Mouse (Mus musculus): ENCODE results near the gene Gm11077. TPM values are rescaled to one million over a fixed set of nuclear protein-coding genes. Genes with fewer than 3 reads are reported as not detected.

Gene Gm11077
- polyA plus RNA-seq, 1 experiment from 2014 or later = not detected

DNA sequence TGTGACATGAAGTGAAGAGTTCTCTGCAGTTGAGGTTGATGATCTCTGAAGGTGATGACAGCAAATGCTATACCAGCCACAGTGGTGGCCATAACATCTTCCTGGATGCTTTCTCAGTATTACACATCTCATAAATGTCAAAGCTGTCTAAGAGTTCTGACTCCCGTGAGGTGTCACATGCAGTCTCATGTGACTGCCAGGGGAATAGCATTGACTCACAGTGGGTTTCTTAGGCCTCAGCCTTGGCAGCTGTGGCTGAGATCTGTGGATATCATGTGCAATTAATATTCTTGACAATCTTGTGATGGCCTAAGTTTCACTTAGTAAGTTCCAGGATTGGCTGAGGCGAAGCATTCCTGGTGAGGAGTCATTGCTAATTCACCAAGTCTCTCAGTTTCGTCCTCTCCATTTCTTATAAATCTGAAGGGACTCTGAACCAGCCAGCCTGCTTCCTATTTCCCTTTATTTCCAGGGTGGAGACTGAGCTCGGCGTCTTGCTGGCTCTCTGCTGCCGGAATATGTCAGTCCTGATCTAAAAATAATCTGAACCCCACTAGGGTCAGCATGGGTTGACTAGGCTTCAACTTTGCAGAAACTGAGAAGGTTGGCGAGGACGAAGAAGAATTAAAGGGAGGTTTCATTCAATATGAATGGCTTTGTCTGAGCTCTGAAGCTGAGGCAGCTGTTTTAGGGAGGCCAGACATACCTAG, 21.4 kb downstream of the Gm11077 start:
- Histone ChIP-seq H3K36me3 (no peaks in the 10 kb centered on the region), H3K27me3 (no peaks in the 10 kb centered on the region), H3K4me2 (replicated peaks) (no peak overlapping the region), H3K4me3 (no peak overlapping the region), H3K9ac (no peak overlapping the region), H3K27ac (no peak overlapping the region), H3K9me3 (replicated peaks) (no peaks in the 10 kb centered on the region; the same call in 1 of the 2 replicates), H3K4me1 (no peaks in the 10 kb centered on the region)
- no peak for ATAC-seq (ENCODE audit: low FRiP score)
- WGBS = 78% methylated on average over 8 of the region's 8 CpGs

DNA sequence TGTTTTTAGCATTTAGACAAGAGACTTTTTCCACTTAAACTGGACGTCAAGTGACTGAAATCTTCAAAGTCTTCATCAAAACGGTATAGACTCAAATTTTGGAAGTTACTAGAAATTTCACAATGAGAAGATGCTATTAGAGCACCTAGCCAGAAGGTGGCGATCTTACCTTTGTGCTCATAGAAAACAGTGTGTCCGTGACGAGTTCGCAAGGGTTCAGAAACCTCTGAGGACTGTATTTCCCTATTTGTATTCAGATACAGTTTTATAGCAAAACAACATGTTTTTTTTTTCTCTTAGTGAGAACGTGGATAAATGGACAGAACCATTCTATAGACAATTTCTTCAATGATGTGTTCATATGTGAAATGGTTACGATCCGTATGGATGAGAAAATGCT, 37.3 kb downstream of the Gm11077 start:
- 43% methylated on average over 9 of the region's 9 CpGs for WGBS
- H3K27me3 ChIP-seq = no peaks in the 10 kb centered on the region
- H3K4me2 ChIP-seq (replicated peaks) = no peak overlapping the region
- H3K9me3 ChIP-seq (replicated peaks) = no peaks in the 10 kb centered on the region
- peaks cover 11% of the 10 kb centered on the region for H3K4me1 ChIP-seq
- no peak overlapping the region for H3K4me3 ChIP-seq
- H3K9ac ChIP-seq = no peak overlapping the region
- ATAC-seq (ENCODE audit: low FRiP score) = no peak
- no peaks in the 10 kb centered on the region for H3K36me3 ChIP-seq
- H3K27ac ChIP-seq = no peak overlapping the region

DNA sequence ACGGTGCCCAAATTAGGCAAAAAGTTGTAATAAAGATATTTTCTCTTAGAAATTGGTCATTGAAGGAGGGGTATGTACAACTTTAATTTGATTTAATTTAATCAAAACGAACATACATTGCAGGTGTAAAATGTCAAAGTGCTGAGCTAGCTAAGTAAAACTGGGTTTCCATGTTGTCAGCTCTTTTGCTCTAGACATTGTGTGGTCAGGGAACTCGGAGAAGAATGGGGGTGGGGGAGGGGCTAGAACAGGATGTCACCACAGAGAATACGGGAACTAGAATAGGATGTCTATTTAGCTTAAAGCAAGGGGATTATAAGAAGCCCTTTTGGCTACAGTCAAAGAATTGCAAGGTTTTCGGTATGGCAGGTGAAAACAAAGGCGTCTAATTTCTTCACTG, 38.2 kb downstream of the Gm11077 start:
- Histone ChIP-seq H3K27me3 (no peaks in the 10 kb centered on the region), H3K4me2 (replicated peaks) (no peak overlapping the region), H3K4me1 (peaks cover 11% of the 10 kb centered on the region), H3K9me3 (replicated peaks) (no peaks in the 10 kb centered on the region), H3K36me3 (no peaks in the 10 kb centered on the region), H3K27ac (0 out of 2 replicates have a peak overlapping the region, but pooled peaks have one; percentile 60), H3K9ac (no peak overlapping the region), H3K4me3 (no peak overlapping the region)
- no peak for ATAC-seq (ENCODE audit: low FRiP score)
- 69% methylated on average over 6 of the region's 6 CpGs for WGBS

DNA sequence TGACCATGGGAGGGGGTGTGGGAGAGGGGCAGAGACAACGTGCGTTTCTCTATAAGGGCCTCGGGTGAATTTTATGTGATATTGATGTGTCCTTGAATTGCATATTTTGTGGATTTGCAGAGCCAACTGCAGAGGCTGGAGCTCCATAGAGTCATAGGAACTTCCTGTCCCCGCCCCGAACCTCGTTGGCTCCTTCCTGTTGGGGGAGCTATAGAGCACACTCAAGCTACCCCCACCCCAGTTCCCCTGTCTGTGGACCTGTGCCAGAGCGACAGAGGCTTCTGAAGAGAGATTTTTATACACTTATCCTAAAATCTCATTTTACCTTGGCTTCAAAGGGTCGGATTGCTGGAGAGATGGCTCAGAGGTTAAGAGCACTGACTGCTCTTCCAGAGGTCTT, 39.1 kb downstream of the Gm11077 start:
- Histone ChIP-seq H3K36me3 (no peaks in the 10 kb centered on the region), H3K4me3 (no peak overlapping the region), H3K4me1 (peaks cover 11% of the 10 kb centered on the region), H3K9me3 (replicated peaks) (no peaks in the 10 kb centered on the region), H3K27me3 (no peaks in the 10 kb centered on the region), H3K9ac (no peak overlapping the region), H3K4me2 (replicated peaks) (no peak overlapping the region), H3K27ac (peak overlapping the region; percentile 60; the same call in 1 of the 2 replicates)
- ATAC-seq (ENCODE audit: low FRiP score) = no peak
- WGBS = 84% methylated on average over 8 of the region's 8 CpGs

DNA sequence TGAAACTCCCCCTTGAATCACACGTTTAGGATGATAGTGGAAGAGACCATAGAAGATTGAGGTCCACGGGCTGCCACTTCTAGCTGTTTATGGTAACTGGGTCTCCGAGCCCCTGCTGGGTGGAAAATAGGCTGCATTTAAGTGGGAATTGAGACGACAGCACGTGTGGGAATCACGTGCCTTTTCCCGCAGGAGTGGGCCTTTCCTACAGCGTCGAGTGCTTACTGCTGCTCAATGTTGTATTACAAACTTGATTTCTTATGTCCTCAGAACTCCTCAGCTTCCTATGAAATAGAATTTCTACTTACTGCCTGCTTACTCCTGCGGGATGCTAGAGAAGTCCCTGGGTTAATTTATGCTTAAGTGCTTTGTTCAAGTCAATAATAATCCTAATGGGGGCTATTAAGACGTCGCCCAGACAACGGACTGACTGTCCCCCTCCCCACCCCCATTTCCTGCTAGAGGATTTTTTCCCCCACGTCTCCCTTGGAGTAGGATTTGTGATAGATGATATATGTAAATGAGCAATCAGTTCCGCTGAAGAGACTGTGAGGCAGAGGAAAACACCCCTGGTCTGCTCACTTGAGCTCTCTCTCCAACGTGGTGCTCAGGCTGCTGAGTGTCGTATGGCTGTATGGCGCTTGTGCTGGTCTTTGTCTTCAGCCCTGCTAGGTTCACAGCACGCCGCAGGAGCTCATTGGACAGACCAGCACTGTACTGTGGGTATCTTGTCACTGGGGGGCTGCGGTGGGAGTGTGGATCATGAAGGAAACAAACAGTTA, 40.0 kb downstream of the Gm11077 start:
- H3K36me3 ChIP-seq = no peaks in the 10 kb centered on the region
- peak overlapping the region; percentile 7 for H3K4me2 ChIP-seq (replicated peaks)
- 29% methylated on average over 21 of the region's 21 CpGs for WGBS
- H3K27me3 ChIP-seq = no peaks in the 10 kb centered on the region
- no peak overlapping the region for H3K4me3 ChIP-seq
- H3K27ac ChIP-seq = peak overlapping the region; percentile 60
- peak; percentile 95 for ATAC-seq (ENCODE audit: low FRiP score)
- H3K4me1 ChIP-seq = peaks cover 11% of the 10 kb centered on the region
- H3K9ac ChIP-seq = 0 out of 2 replicates have a peak overlapping the region, but pooled peaks have one; percentile 0
- no peaks in the 10 kb centered on the region for H3K9me3 ChIP-seq (replicated peaks)

DNA sequence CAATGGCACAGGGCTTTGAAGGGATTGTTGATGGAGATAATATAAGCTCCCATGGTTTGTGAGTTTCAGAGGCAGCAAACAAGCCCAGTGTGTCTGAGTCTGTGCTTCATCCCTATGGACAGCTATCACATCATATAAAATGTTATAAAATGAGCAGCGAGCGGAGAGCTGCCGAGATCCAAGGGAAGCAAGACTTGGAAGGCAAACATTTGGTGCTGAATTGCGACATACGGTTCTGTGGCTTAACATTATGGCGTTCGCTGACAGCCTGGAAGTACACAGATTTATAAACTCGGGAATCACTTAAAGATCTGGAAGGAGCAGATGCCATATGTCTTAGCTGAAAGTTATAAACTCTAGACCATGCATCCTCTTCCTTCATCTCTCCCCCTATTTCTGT, 47.2 kb downstream of the Gm11077 start:
- no peak overlapping the region for H3K4me3 ChIP-seq
- H3K4me1 ChIP-seq = no peaks in the 10 kb centered on the region
- no peaks in the 10 kb centered on the region for H3K36me3 ChIP-seq
- H3K4me2 ChIP-seq (replicated peaks) = no peak overlapping the region
- ATAC-seq (ENCODE audit: low FRiP score) = no peak
- 93% methylated on average over 8 of the region's 8 CpGs for WGBS
- H3K27ac ChIP-seq = no peak overlapping the region
- no peak overlapping the region for H3K9ac ChIP-seq
- H3K27me3 ChIP-seq = no peaks in the 10 kb centered on the region
- H3K9me3 ChIP-seq (replicated peaks) = no peaks in the 10 kb centered on the region

DNA sequence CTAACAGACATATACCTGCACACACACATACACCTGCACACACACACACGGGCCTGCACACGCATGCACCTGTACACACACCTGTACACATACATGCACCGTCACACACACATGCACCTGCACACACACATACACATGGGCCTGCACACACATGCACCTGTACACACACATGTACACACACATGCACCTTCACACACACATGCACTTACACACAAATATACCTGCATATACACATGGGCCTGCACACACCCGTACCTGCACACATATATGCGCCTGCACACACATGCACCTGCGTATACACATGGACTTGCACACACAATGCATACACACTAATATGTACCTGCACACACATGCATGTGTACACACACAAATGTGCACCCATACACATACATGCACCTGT, 53.4 kb downstream of the Gm11077 start:
- Histone ChIP-seq H3K27me3 (no peaks in the 10 kb centered on the region), H3K27ac (no peak overlapping the region), H3K9me3 (replicated peaks) (no peaks in the 10 kb centered on the region), H3K9ac (no peak overlapping the region), H3K36me3 (no peaks in the 10 kb centered on the region), H3K4me3 (no peak overlapping the region), H3K4me2 (replicated peaks) (no peak overlapping the region), H3K4me1 (no peaks in the 10 kb centered on the region)
- WGBS = 95% methylated on average over 6 of the region's 6 CpGs
- peak; percentile 35; the same call in 1 of the 2 replicates for ATAC-seq (ENCODE audit: low FRiP score)

DNA sequence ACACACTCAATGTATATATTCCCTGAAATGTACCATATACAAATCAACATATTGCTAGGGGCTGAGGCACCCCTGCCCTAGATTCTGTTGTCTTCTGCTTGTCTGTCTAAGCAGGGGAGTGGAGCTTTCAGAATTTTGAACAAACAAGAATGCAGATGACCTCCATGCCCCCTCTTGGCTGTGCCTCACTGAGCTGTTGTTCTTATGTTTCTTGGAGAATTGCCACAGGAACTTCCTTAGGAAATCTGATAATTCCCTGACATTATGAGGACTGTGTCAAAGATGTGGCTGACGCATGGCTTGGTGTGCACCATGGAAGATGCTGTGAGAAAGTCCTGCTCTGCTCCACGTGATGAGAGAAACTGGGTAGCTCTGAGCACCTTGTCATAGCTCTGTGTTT, 57.0 kb downstream of the Gm11077 start:
- WGBS = 65% methylated on average over 2 of the region's 2 CpGs
- no peaks in the 10 kb centered on the region for H3K27me3 ChIP-seq
- H3K9ac ChIP-seq = no peak overlapping the region
- no peaks in the 10 kb centered on the region for H3K36me3 ChIP-seq
- no peak overlapping the region for H3K27ac ChIP-seq
- no peak overlapping the region for H3K4me3 ChIP-seq
- H3K9me3 ChIP-seq (replicated peaks) = no peaks in the 10 kb centered on the region
- no peaks in the 10 kb centered on the region for H3K4me1 ChIP-seq
- no peak for ATAC-seq (ENCODE audit: low FRiP score)
- no peak overlapping the region for H3K4me2 ChIP-seq (replicated peaks)

DNA sequence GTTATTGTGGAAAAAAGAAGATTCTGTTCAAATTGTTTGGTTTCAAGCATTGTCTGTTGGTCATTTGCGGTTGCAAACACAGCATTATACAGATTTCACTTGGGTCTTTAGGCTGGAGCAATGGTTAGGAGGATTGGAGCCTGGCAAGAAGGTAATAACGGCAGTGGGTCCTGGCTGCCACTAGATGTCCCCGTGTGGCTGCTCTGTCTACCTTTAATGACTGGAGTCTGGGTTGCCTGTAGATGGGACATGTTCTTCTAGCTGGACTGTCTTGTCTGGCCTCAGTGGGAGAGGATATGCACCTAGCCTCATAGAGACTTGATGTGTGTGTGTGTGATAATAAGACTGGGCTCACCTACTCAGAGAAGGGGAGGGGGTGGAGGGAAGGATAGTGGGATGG, 60.8 kb downstream of the Gm11077 start:
- ATAC-seq (ENCODE audit: low FRiP score) = no peak
- H3K4me1 ChIP-seq = no peaks in the 10 kb centered on the region
- WGBS = 50% methylated on average over 3 of the region's 3 CpGs
- H3K4me2 ChIP-seq (replicated peaks) = no peak overlapping the region
- H3K36me3 ChIP-seq = no peaks in the 10 kb centered on the region
- H3K27ac ChIP-seq = no peak overlapping the region
- H3K9me3 ChIP-seq (replicated peaks) = no peaks in the 10 kb centered on the region
- H3K27me3 ChIP-seq = no peaks in the 10 kb centered on the region
- H3K9ac ChIP-seq = no peak overlapping the region
- no peak overlapping the region for H3K4me3 ChIP-seq

DNA sequence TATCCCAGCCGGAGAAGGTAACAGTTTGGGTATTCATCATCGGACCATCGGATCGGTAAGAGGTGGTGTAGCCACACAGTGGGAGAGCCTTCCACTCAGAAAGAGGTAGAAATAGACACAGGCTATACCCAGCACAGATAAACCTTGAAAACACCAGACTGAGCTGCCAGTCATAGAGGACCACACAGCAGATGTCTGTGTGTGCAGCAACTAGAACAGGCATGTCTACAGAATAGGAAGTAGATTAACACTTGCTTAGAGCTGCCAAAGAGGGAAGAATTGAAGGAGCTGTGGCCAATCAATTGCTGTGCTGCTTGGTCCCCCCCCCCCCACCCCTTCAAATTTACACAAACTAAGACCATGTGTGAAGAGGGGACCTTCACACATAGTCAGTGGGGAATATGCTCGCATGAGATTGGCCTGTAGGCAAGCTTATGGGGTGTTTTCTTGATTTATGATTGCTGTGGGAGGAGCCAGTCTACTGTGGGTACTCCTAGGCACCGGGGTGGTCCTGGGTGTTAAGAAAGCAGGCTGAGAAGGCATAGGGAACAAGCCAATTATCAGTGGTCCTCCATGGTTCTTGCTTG, 64.7 kb downstream of the Gm11077 start:
- H3K27ac ChIP-seq = no peak overlapping the region
- ATAC-seq (ENCODE audit: low FRiP score) = no peak

DNA sequence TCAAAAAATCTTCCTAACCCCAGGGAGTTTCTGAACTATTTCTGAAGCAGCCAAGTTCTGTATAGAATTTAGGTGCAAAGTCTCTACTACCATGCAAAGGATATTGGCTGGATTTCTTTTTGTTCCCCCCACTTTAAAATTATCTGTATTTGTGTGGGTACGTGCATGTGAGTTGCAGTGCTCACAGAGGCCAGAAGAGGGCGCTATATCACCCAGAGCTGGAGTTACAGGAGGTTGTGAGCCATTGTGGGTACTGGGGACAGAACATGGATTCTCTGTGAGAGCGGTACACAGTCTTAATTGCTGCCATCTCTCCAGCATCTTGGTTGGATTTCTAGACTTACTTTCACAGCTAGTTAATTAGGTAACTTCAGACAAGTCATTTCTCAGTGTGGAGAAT, 69.8 kb downstream of the Gm11077 start:
- H3K4me3 ChIP-seq = no peak overlapping the region
- H3K9ac ChIP-seq = no peak overlapping the region
- no peak overlapping the region for H3K27ac ChIP-seq
- no peak for ATAC-seq (ENCODE audit: low FRiP score)
- H3K9me3 ChIP-seq (replicated peaks) = no peaks in the 10 kb centered on the region
- no peaks in the 10 kb centered on the region for H3K4me1 ChIP-seq
- H3K36me3 ChIP-seq = no peaks in the 10 kb centered on the region
- no peaks in the 10 kb centered on the region for H3K27me3 ChIP-seq
- 64% methylated on average over 3 of the region's 3 CpGs for WGBS
- H3K4me2 ChIP-seq (replicated peaks) = no peak overlapping the region

More for the DNA sequence above, 64.7 kb downstream of the Gm11077 start:
- no peaks in the 10 kb centered on the region for H3K9me3 ChIP-seq (replicated peaks)
- no peak overlapping the region for H3K4me2 ChIP-seq (replicated peaks)
- no peaks in the 10 kb centered on the region for H3K4me1 ChIP-seq
- no peak overlapping the region for H3K4me3 ChIP-seq
- H3K9ac ChIP-seq = no peak overlapping the region
- WGBS = 89% methylated on average over 6 of the region's 6 CpGs
- no peaks in the 10 kb centered on the region for H3K36me3 ChIP-seq
- no peaks in the 10 kb centered on the region for H3K27me3 ChIP-seq

DNA sequence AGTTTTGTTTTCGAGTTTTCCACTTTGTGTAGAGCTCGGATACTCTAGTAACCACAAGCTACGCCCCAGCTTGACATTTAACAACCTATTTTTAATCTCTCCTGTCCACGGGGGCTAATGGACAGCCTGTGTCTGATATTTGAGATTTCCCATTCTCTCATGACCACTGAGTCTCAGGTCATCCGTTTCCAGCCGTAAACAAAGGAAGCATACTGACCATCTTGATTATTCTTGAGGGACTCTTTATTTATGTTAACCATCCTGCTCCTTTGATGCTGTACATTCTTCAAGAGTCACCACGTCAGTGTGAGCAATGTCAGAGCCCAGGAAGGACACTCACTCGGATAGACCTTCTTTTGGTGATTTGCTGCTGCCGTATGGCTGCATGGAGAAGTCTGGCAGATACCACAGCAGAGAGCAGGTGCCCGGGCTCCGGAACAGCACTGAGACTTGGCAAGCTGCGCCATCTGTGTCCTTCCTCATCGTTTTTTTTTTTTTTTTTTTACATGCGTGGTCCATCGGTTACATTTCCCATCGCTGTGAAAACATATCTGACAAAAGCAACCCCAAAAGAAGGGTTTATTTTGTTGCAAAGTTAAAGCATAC, 70.5 kb downstream of the Gm11077 start:
- Histone ChIP-seq H3K9me3 (replicated peaks) (no peaks in the 10 kb centered on the region), H3K36me3 (no peaks in the 10 kb centered on the region), H3K27me3 (no peaks in the 10 kb centered on the region), H3K4me2 (replicated peaks) (no peak overlapping the region), H3K4me1 (no peaks in the 10 kb centered on the region), H3K9ac (no peak overlapping the region), H3K4me3 (no peak overlapping the region), H3K27ac (no peak overlapping the region)
- 89% methylated on average over 16 of the region's 16 CpGs for WGBS
- ATAC-seq (ENCODE audit: low FRiP score) = no peak

Measured in hindbrain, embryonic 12.5 days (tissue).